Mouse (Mus musculus) megakaryocyte, embryonic 14.5 days (primary cell): Measurements from ENCODE around the gene Abhd2.
A peak's percentile ranks its signal among the peaks of the same experiment; 100 is the strongest.

Experiments used
- FLI1 ChIP-seq: IDR thresholded peaks from 2 replicates; pipeline ENCODE4 v1.6.1; 2012; ENCODE audit warnings: low read length, inconsistent platforms, mixed read lengths
- GATA1 ChIP-seq: IDR thresholded peaks from 3 replicates; pipeline ENCODE4 v1.6.1; 2012; ENCODE audit warnings: mixed read lengths, low read length, inconsistent platforms, borderline replicate concordance

DNA sequence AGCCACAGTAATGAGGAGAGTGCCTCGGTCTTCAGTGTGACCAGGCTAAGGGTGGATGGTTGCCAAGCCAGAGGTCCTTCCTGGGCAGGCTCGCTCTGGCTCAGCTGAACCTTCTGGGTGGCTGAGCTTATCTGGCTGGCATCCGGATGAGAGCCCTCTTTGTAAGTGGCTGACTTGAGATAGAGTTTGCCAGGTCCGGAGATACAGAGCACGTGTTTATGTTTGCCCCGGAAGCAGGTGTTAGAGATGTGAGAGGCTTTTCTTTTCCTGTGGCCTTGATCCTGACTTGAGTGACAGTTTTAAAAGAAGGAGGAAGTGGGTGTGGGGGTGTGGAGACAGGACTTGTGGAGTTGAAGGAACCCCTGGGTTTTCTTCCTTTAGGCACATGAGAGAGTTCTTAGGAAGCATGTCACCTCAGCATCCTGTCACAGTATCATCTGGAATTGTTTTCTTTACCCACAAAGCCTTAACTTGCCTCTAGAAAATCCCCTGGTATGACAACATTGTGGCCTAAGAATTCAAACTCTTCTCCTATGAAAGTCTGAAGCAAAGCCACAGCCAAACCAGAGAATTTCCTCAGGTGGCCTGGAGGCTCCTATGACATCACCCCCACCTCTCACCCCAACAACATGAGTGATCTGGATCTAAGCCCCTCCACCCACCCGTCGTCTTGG is 90.5 kb downstream of the Abhd2 start:
- TF ChIP-seq GATA1 (peak; percentile 68; the same call in 1 of the 3 replicates), FLI1 (peak; percentile 64; the same call in 1 of the 2 replicates)
